Mouse (Mus musculus) cerebellum, adult 9-10 months (tissue): ENCODE results near the gene Ppp1r35.
A peak's percentile ranks its signal among the peaks of the same experiment; 100 is the strongest.

Source experiments
- DNase-seq: peaks from one replicate; pipeline ENCODE4 v3.0.0; 2022

The Ppp1r35 gene

GRCm38 (mm10) chr5:137751988-137752387, 26.7 kb upstream of the Ppp1r35 start:
- DNase-seq = no peak

- no peak for DNase-seq
These were observed 25.4 kb upstream of the Ppp1r35 start for GRCm38 (mm10) chr5:137753111-137753832.

GRCm38 (mm10) chr5:137755425-137755824, 23.2 kb upstream of the Ppp1r35 start:
- DNase-seq = no peak

- DNase-seq = no peak
These were observed 22.5 kb upstream of the Ppp1r35 start for GRCm38 (mm10) chr5:137756106-137756505.

- DNase-seq = peak; percentile 95
These were observed 21.6 kb upstream of the Ppp1r35 start for GRCm38 (mm10) chr5:137756882-137757661.

GRCm38 (mm10) chr5:137757887-137758286, 20.8 kb upstream of the Ppp1r35 start:
- DNase-seq = peak; percentile 78

GRCm38 (mm10) chr5:137758921-137759534, 19.6 kb upstream of the Ppp1r35 start:
- no peak for DNase-seq

- DNase-seq = peak; percentile 92
These were observed 18.7 kb upstream of the Ppp1r35 start for GRCm38 (mm10) chr5:137759971-137760412.

- no peak for DNase-seq
These were observed 13.9 kb upstream of the Ppp1r35 start for GRCm38 (mm10) chr5:137764609-137765340.

GRCm38 (mm10) chr5:137766270-137766669, 12.4 kb upstream of the Ppp1r35 start:
- DNase-seq = no peak

- DNase-seq = no peak
These were observed 10.2 kb upstream of the Ppp1r35 start for GRCm38 (mm10) chr5:137768475-137768874.

- DNase-seq = no peak
These were observed 7.9 kb upstream of the Ppp1r35 start for GRCm38 (mm10) chr5:137770709-137771108.

- no peak for DNase-seq
These were observed 5.9 kb upstream of the Ppp1r35 start for GRCm38 (mm10) chr5:137772755-137773154.

- no peak for DNase-seq
These were observed 2.9 kb upstream of the Ppp1r35 start for GRCm38 (mm10) chr5:137775587-137776290.

GRCm38 (mm10) chr5:137776408-137776918, 2.2 kb upstream of the Ppp1r35 start:
- no peak for DNase-seq

- peak; percentile 44 for DNase-seq
These were observed 1.3 kb upstream of the Ppp1r35 start for GRCm38 (mm10) chr5:137777267-137777845.

- DNase-seq = peak; percentile 58
These were observed 644 bp downstream of the Ppp1r35 start for GRCm38 (mm10) chr5:137779053-137779933.

- DNase-seq = peak; percentile 43
These were observed 3.0 kb downstream of the Ppp1r35 start for GRCm38 (mm10) chr5:137781661-137782060.

GRCm38 (mm10) chr5:137782776-137783522, 4.3 kb downstream of the Ppp1r35 start:
- DNase-seq = peak; percentile 51
